Mouse (Mus musculus) MEL (cell line): ENCODE measurements around the gene Fermt3.
"Not testable (repeated sequence)": the region's sequence is repeated elsewhere in the genome, so short reads cannot be mapped to it uniquely, and the experiment has no call there.

Experiments
- BHLHE40 ChIP-seq: IDR thresholded peaks from 2 replicates; pipeline ENCODE4 v1.6.1; 2012; ENCODE audit warnings: low read depth, mild to moderate bottlenecking, inconsistent platforms, low read length, improper control_type of control experiment, borderline replicate concordance
- CTCF ChIP-seq, 3 experiments: IDR thresholded peaks in 2 of 3; conservative IDR thresholded peaks in 1 of 3; 2 replicates each; pipeline ENCODE4 v1.5.1; 2011 to 2012; ENCODE audit warnings: low read length in 3 of 3, low read depth in 2 of 3, mild to moderate bottlenecking in 2 of 3, improper control_type of control experiment in 1 of 3, inconsistent platforms in 1 of 3, mixed read lengths in 1 of 3, moderate library complexity in 1 of 3; ENCODE audit not compliant: control insufficient read depth in 1 of 3, insufficient read depth in 1 of 3, poor library complexity in 1 of 3, severe bottlenecking in 1 of 3
- MAFK ChIP-seq: IDR thresholded peaks from 2 replicates; pipeline ENCODE4 v1.6.1; 2011; ENCODE audit warnings: low read depth, mild to moderate bottlenecking, low read length, improper control_type of control experiment, borderline replicate concordance
- MAX ChIP-seq: IDR thresholded peaks from 2 replicates; pipeline ENCODE4 v1.6.1; 2011; ENCODE audit warnings: low read length, improper control_type of control experiment
- POLR2A ChIP-seq, 2 experiments: IDR thresholded peaks; 2 replicates each; pipeline ENCODE4 v1.6.1; 2011 to 2012; ENCODE audit warnings: low read length in 2 of 2, mild to moderate bottlenecking in 2 of 2, control low read depth in 1 of 2, improper control_type of control experiment in 1 of 2, low read depth in 1 of 2, moderate library complexity in 1 of 2; ENCODE audit not compliant: control insufficient read depth in 1 of 2, insufficient read depth in 1 of 2, poor library complexity in 1 of 2
- SIN3A ChIP-seq: IDR thresholded peaks from 2 replicates; pipeline ENCODE4 v1.6.1; 2012; ENCODE audit warnings: low read length, improper control_type of control experiment, inconsistent platforms
- SMC3 ChIP-seq: IDR thresholded peaks from 2 replicates; pipeline ENCODE4 v1.6.1; 2011; ENCODE audit warnings: low read depth, low read length, improper control_type of control experiment
- TBP ChIP-seq: IDR thresholded peaks from 2 replicates; pipeline ENCODE4 v1.8.0; 2011; ENCODE audit warnings: low read depth, low read length, improper control_type of control experiment
- ZMIZ1 ChIP-seq: IDR thresholded peaks from 2 replicates; pipeline ENCODE4 v1.6.1; 2012; ENCODE audit warnings: low read depth, mild to moderate bottlenecking, inconsistent platforms, low read length, improper control_type of control experiment, moderate library complexity
- ZNF384 ChIP-seq: IDR thresholded peaks from 2 replicates; pipeline ENCODE4 v1.6.1; 2012; ENCODE audit warnings: low read depth, mild to moderate bottlenecking, inconsistent platforms, low read length, improper control_type of control experiment

- TF ChIP-seq CTCF (IDR thresholded peaks at IDR 0.05 in 2 of 3, conservative IDR thresholded peaks at IDR 0.05 in 1 of 3; ENCODE audit: control insufficient read depth in 1 of 3, insufficient read depth in 1 of 3, low read depth in 2 of 3, low read length in 3 of 3, poor library complexity in 1 of 3, severe bottlenecking in 1 of 3); MAX; POLR2A (IDR thresholded peaks at IDR 0.05; ENCODE audit: control insufficient read depth in 1 of 2, insufficient read depth in 1 of 2, low read depth in 1 of 2, low read length in 2 of 2, poor library complexity in 1 of 2); MAFK; SMC3; ZMIZ1; BHLHE40; SIN3A; TBP; ZNF384: not testable (repeated sequence)
Measured at GRCm38 (mm10) chr19:7053382-7053781, 34.1 kb upstream of the Fermt3 start.
